Mouse (Mus musculus): ENCODE results near the gene Snapc3. TPM values are rescaled to one million over a fixed set of nuclear protein-coding genes. Genes with fewer than 3 reads are reported as not detected.

Gene Snapc3
- total RNA-seq (2012; rRNA removed): 15.3 and 16.9 TPM in 2 replicates
- 10 to 100 TPM in 1 of 2 experiments, not detected in 1; 12.0 TPM for polyA plus RNA-seq (2012; ENCODE audit: insufficient read depth in 1 of 2, insufficient read length in 2 of 2, low read depth in 1 of 2, low replicate concordance in 2 of 2, missing spikeins in 1 of 2)

GRCm38 (mm10) chr4:83417160-83417819 is at the start of gene Snapc3:
Gene Snapc3 (plus strand): TSS chr4:83417724.
- H3K36me3 ChIP-seq (ENCODE audit: control insufficient read depth in 1 of 2, insufficient read depth in 2 of 2, low read length in 2 of 2): peaks cover 3 to 11% of the 10 kb centered on the region in 2 experiments; a peak in 3 of 4 replicates
- H3K4me1 ChIP-seq (ENCODE audit: control insufficient read depth in 1 of 2, insufficient read depth in 2 of 2, low read length in 2 of 2): peaks cover 3 to 4% of the 10 kb centered on the region in 2 experiments; a peak in 2 of 4 replicates
- no peaks in the 10 kb centered on the region for H3K9me3 ChIP-seq (replicated peaks; ENCODE audit: insufficient read depth, low read length)
- peak within 1 kb of the TSS; percentile 16; the same call in 1 of the 2 replicates for H3K27ac ChIP-seq (ENCODE audit: control insufficient read depth, low read depth, low read length)
- H3K4me3 ChIP-seq (ENCODE audit: control insufficient read depth in 1 of 2, insufficient read depth in 1 of 2, low read depth in 2 of 2, low read length in 2 of 2): peak within 1 kb of the TSS; percentile 85 to 92
- peak within 1 kb of the TSS; percentile 91 for H3K9ac ChIP-seq (ENCODE audit: control insufficient read depth, low read depth, low read length, poor library complexity, severe bottlenecking)
- no peaks in the 10 kb centered on the region for H3K27me3 ChIP-seq (ENCODE audit: control insufficient read depth in 1 of 2, insufficient read depth in 2 of 2, low read length in 2 of 2)
- peak; percentile 96 for DNase-seq (ENCODE audit: low read depth, low spot score)
- TF ChIP-seq MYC (IDR thresholded peaks at IDR 0.05; ENCODE audit: low read depth, low read length) (0 out of 2 replicates have a peak, but pooled peaks have one; percentile 16), TBP (IDR thresholded peaks at IDR 0.05; ENCODE audit: low read depth, low read length) (0 out of 2 replicates have a peak, but pooled peaks have one; percentile 34), MXI1 (IDR thresholded peaks at IDR 0.05; ENCODE audit: low read depth, low read length) (peak; percentile 81; the same call in 1 of the 2 replicates), SIN3A (IDR thresholded peaks at IDR 0.05; ENCODE audit: low read length) (peak; percentile 90), ZKSCAN1 (IDR thresholded peaks at IDR 0.05; ENCODE audit: low read depth, low read length) (no peak), USF2 (IDR thresholded peaks at IDR 0.05; ENCODE audit: borderline replicate concordance in 1 of 2, insufficient read depth in 1 of 2, low read depth in 1 of 2, low read length in 2 of 2) (no peak), MEF2A (IDR thresholded peaks at IDR 0.05; ENCODE audit: extremely low read depth, insufficient replicate concordance, low read depth, low read length, poor library complexity, severe bottlenecking) (no peak), POLR2AphosphoS2 (IDR thresholded peaks at IDR 0.05; ENCODE audit: low read length) (peak; percentile 72; the same call in 1 of the 2 replicates), ELF1 (IDR thresholded peaks at IDR 0.05; ENCODE audit: low read depth, low read length) (peak; percentile 92), POLR2A (IDR thresholded peaks at IDR 0.05; ENCODE audit: control insufficient read depth in 1 of 2, insufficient read depth in 1 of 2, low read depth in 1 of 2, low read length in 2 of 2, poor library complexity in 1 of 2) (peak; percentile 61 to 86; a peak in 3 of 4 replicates), NRF1 (IDR thresholded peaks at IDR 0.05; ENCODE audit: insufficient read depth, low read depth, low read length, poor library complexity, severe bottlenecking) (peak; percentile 57; the same call in 1 of the 2 replicates), CHD1 (IDR thresholded peaks at IDR 0.05; ENCODE audit: low read depth, low read length) (no peak), ZMIZ1 (IDR thresholded peaks at IDR 0.05; ENCODE audit: low read depth, low read length) (peak; percentile 52; the same call in 1 of the 2 replicates), MAX (IDR thresholded peaks at IDR 0.05; ENCODE audit: low read length) (0 out of 2 replicates have a peak, but pooled peaks have one; percentile 25), POLR2AphosphoS5 (IDR thresholded peaks at IDR 0.05; ENCODE audit: borderline replicate concordance, low read depth, low read length) (no peak), ZC3H11A (IDR thresholded peaks at IDR 0.05; ENCODE audit: low read depth, low read length) (no peak), TCF12 (IDR thresholded peaks at IDR 0.05; ENCODE audit: low read depth, low read length) (peak; percentile 65), EP300 (IDR thresholded peaks at IDR 0.05; ENCODE audit: low read depth in 1 of 2, low read length in 2 of 2) (no peak), HCFC1 (IDR thresholded peaks at IDR 0.05; ENCODE audit: low read depth, low read length) (peak; percentile 100), NELFE (IDR thresholded peaks at IDR 0.05; ENCODE audit: low read depth, low read length) (peak; percentile 82), KAT2A (conservative IDR thresholded peaks at IDR 0.05; ENCODE audit: low read depth, low read length) (peak; percentile 88)
- peaks cover 17% of the 10 kb centered on the region for H3K79me2 ChIP-seq (ENCODE audit: control insufficient read depth, insufficient read depth, low read length, poor library complexity)
